Mouse (Mus musculus) frontal cortex, adult (tissue): ENCODE results near the gene Insl3.
A peak's percentile ranks its signal among the peaks of the same experiment; 100 is the strongest.

ENCODE experiments used
- ATAC-seq: cut with Nextera tagmentation; 2 replicates; pipeline ENCODE4 v1.9.2; 2017; ENCODE audit warnings: mild to moderate bottlenecking, moderate library complexity, mixed read lengths; ENCODE audit not compliant: low TSS enrichment

Gene Insl3

GRCm38 (mm10) chr8:71689028-71689427, at the start of gene Insl3:
TSS of gene Insl3 (plus strand) at chr8:71689214.
- no peak for ATAC-seq

- ATAC-seq, result no peak
Observed at GRCm38 (mm10) chr8:71639318-71639717, 49.7 kb upstream of the Insl3 start.

- no peak for ATAC-seq
Observed at GRCm38 (mm10) chr8:71645510-71645909, 43.5 kb upstream of the Insl3 start.

- ATAC-seq, result no peak
Observed at GRCm38 (mm10) chr8:71654600-71654999, 34.4 kb upstream of the Insl3 start.

GRCm38 (mm10) chr8:71657816-71658215, 31.2 kb upstream of the Insl3 start:
- no peak for ATAC-seq

- no peak for ATAC-seq
Observed at GRCm38 (mm10) chr8:71658515-71659049, 30.4 kb upstream of the Insl3 start.

- no peak for ATAC-seq
Observed at GRCm38 (mm10) chr8:71659751-71660150, 29.3 kb upstream of the Insl3 start.

GRCm38 (mm10) chr8:71660325-71661120, 28.5 kb upstream of the Insl3 start:
- peak; percentile 82 for ATAC-seq

GRCm38 (mm10) chr8:71665331-71666130, 23.5 kb upstream of the Insl3 start:
- ATAC-seq, result no peak

- no peak for ATAC-seq
Observed at GRCm38 (mm10) chr8:71666855-71667254, 22.2 kb upstream of the Insl3 start.

GRCm38 (mm10) chr8:71667256-71667655, 21.8 kb upstream of the Insl3 start:
- ATAC-seq, result no peak

- ATAC-seq, result no peak
Observed at GRCm38 (mm10) chr8:71668220-71668975, 20.6 kb upstream of the Insl3 start.

- ATAC-seq, result peak; percentile 3; the same call in 1 of the 2 replicates
Observed at GRCm38 (mm10) chr8:71670198-71670597, 18.8 kb upstream of the Insl3 start.

- ATAC-seq, result peak; percentile 22
Observed at GRCm38 (mm10) chr8:71670621-71671548, 18.1 kb upstream of the Insl3 start.

GRCm38 (mm10) chr8:71671549-71671965, 17.5 kb upstream of the Insl3 start, which contains the start of gene Unc13a:
TSS of gene Unc13a (minus strand) at chr8:71671757.
- ATAC-seq, result peak; percentile 29

GRCm38 (mm10) chr8:71672168-71672735, 16.8 kb upstream of the Insl3 start:
- no peak for ATAC-seq

GRCm38 (mm10) chr8:71674071-71674470, 14.9 kb upstream of the Insl3 start:
- no peak for ATAC-seq

GRCm38 (mm10) chr8:71675456-71676019, 13.5 kb upstream of the Insl3 start:
- ATAC-seq, result no peak; the same call in 1 of the 2 replicates

- peak; percentile 36 for ATAC-seq
Observed at GRCm38 (mm10) chr8:71676020-71676741, 12.8 kb upstream of the Insl3 start, which contains the start of gene Jak3. TSS of gene Jak3 (plus strand) at chr8:71676296.
